Mouse (Mus musculus) stomach, postnatal 0 days (tissue): ENCODE results near the gene Naa35. TPM values are rescaled to one million over a fixed set of nuclear protein-coding genes. Genes with fewer than 3 reads are reported as not detected.

Experiments used
- ATAC-seq: fragments of 200-750 bp; cut with Nextera tagmentation; 2 replicates; pipeline ENCODE4 v1.8.0; 2017; ENCODE audit not compliant: low FRiP score, low TSS enrichment
- DNase-seq: peaks from one replicate; pipeline ENCODE4 v3.0.0-alpha.2; 2016; ENCODE audit warnings: low spot score
- H3K27ac ChIP-seq: fragments of 300-500 bp; sonication (generic); replicated peaks from 2 replicates; pipeline ENCODE4 v1.5.1; 2014; ENCODE audit warnings: mild to moderate bottlenecking, control low read depth
- H3K27me3 ChIP-seq: fragments of 300-500 bp; sonication (generic); 2 replicates; pipeline ENCODE4 v1.6.1; 2014; ENCODE audit warnings: low read length; ENCODE audit not compliant: control insufficient read depth, insufficient read depth
- H3K36me3 ChIP-seq: fragments of 300-500 bp; sonication (generic); 2 replicates; pipeline ENCODE4 v1.6.1; 2014; ENCODE audit warnings: low read length, mixed read lengths; ENCODE audit not compliant: control insufficient read depth, insufficient read depth
- H3K4me1 ChIP-seq: fragments of 300-500 bp; sonication (generic); replicated peaks from 2 replicates; pipeline ENCODE4 v1.6.1; 2014; ENCODE audit warnings: antibody characterized with exemption; ENCODE audit not compliant: control insufficient read depth, insufficient read depth
- H3K4me2 ChIP-seq: fragments of 300-500 bp; sonication (generic); replicated peaks from 2 replicates; pipeline ENCODE4 v1.6.1; 2014; ENCODE audit warnings: low read depth, mild to moderate bottlenecking, control low read depth, moderate library complexity
- H3K4me3 ChIP-seq: fragments of 300-500 bp; sonication (generic); 2 replicates; pipeline ENCODE4 v1.5.1; 2014; ENCODE audit warnings: low read depth, low read length, control low read depth
- H3K9ac ChIP-seq: fragments of 300-500 bp; sonication (generic); 2 replicates; pipeline ENCODE4 v1.6.1; 2014; ENCODE audit warnings: mild to moderate bottlenecking, low read length, control low read depth, mixed read lengths
- H3K9me3 ChIP-seq: fragments of 300-500 bp; sonication (generic); 2 replicates; pipeline ENCODE4 v1.6.1; 2016; ENCODE audit warnings: low read length; ENCODE audit not compliant: control insufficient read depth
- CTCF ChIP-seq: IDR thresholded peaks from 2 replicates; pipeline ENCODE4 v1.5.1; 2016; ENCODE audit warnings: antibody characterized with exemption, low read depth, mild to moderate bottlenecking, moderate library complexity
- EP300 ChIP-seq: optimal IDR thresholded peaks from 2 replicates; pipeline ENCODE3; 2016; ENCODE audit warnings: antibody characterized with exemption
- WGBS: fragments of 180-500 bp; shearing (Covaris S2); extraction: QIAGEN DNeasy Blood & Tissue Kit; methylation state at CpG from one replicate; pipeline ENCODE4 v1.1.7; 2014; 5-methylcytosine and 5-hydroxymethylcytosine counted together
- polyA plus RNA-seq: library from polyadenylated mRNA; unstranded; fragments of >200 nt; fragmentation: Nextera tagmentation; extraction: Ambion mirVana; gene quantifications from 2 replicates; pipeline ENCODE4 v1.2.1, GENCODE M21; 2015

Gene Naa35
- 58.8 and 63.2 TPM in 2 replicates for polyA plus RNA-seq

- ATAC-seq (peak; percentile 98), DNase-seq (peak; percentile 99)
- Histone ChIP-seq H3K9me3 (no peaks in the 10 kb centered on the region), H3K36me3 (no peaks in the 10 kb centered on the region), H3K4me2 (peak within 1 kb of the TSS; percentile 96), H3K27ac (peak within 1 kb of the TSS; percentile 87), H3K27me3 (no peaks in the 10 kb centered on the region), H3K4me3 (peak within 1 kb of the TSS; percentile 77), H3K4me1 (0 out of 2 replicates have a peak, but pooled peaks cover 2% of the 10 kb centered on the region), H3K9ac (peak within 1 kb of the TSS; percentile 77)
- under 1% methylated on average over 75 of the region's 83 CpGs for WGBS
- no peak for TF ChIP-seq CTCF
- TF ChIP-seq EP300, result peak; percentile 99
Observed at GRCm38 (mm10) chr13:59584947-59585647, at the start of gene Naa35, which contains the start of gene Agtpbp1. Gene Naa35, plus strand, starts transcription at chr13:59585259. Gene Agtpbp1, minus strand, starts transcription at chr13:59585227.

GRCm38 (mm10) chr13:59535746-59536145 is 49.3 kb upstream of the Naa35 start:
- H3K36me3 ChIP-seq, result no peaks in the 10 kb centered on the region

GRCm38 (mm10) chr13:59536631-59537030 is 48.4 kb upstream of the Naa35 start:
- WGBS, result 48% methylated on average over 2 of the region's 2 CpGs
- Histone ChIP-seq H3K4me2 (no peak overlapping the region), H3K36me3 (no peaks in the 10 kb centered on the region), H3K9ac (no peak overlapping the region), H3K4me3 (no peak overlapping the region), H3K27me3 (no peaks in the 10 kb centered on the region), H3K4me1 (no peaks in the 10 kb centered on the region), H3K27ac (no peak overlapping the region), H3K9me3 (no peaks in the 10 kb centered on the region)
- no peak for ATAC-seq
- TF ChIP-seq EP300 (no peak), CTCF (no peak)
- no peak for DNase-seq

More at GRCm38 (mm10) chr13:59535746-59536145, 49.3 kb upstream of the Naa35 start:
- WGBS, result 86% methylated on average over 6 of the region's 6 CpGs
- Histone ChIP-seq H3K4me2 (no peak overlapping the region), H3K27ac (no peak overlapping the region), H3K4me3 (no peak overlapping the region), H3K27me3 (no peaks in the 10 kb centered on the region), H3K9ac (no peak overlapping the region), H3K4me1 (no peaks in the 10 kb centered on the region), H3K9me3 (no peaks in the 10 kb centered on the region)
- TF ChIP-seq EP300, result no peak
- TF ChIP-seq CTCF, result no peak
- DNase-seq (no peak), ATAC-seq (no peak)

GRCm38 (mm10) chr13:59538661-59539060 is 46.4 kb upstream of the Naa35 start:
- H3K27me3 ChIP-seq, result no peaks in the 10 kb centered on the region
- ATAC-seq, result no peak
- H3K9me3 ChIP-seq, result no peaks in the 10 kb centered on the region
- H3K27ac ChIP-seq, result no peak overlapping the region
- H3K4me3 ChIP-seq, result no peak overlapping the region
- WGBS, result 87% methylated on average over 5 of the region's 5 CpGs
- no peak for DNase-seq
- H3K4me1 ChIP-seq, result no peaks in the 10 kb centered on the region
- no peaks in the 10 kb centered on the region for H3K36me3 ChIP-seq
- H3K4me2 ChIP-seq, result no peak overlapping the region
- TF ChIP-seq EP300, result no peak
- TF ChIP-seq CTCF, result no peak
- no peak overlapping the region for H3K9ac ChIP-seq

DNA sequence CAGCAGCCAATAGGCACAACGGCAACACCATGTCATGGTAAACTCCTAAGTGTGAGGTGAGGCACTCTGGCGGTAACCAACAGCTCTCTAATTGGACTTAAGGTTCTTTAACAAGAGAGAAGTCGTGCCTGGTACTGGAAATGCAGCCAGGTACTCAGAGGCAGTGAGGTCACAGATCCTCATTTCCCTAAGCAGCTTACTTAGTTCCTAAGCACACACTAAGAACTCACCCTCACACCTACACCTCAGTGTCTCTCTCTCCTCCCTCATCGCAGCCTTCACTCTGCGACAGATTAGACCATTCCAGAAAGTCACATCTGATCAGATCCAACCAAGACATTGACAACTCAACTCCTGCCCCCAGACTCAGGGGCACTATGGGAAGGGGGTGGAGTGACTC is 45.0 kb upstream of the Naa35 start:
- H3K4me2 ChIP-seq, result no peak overlapping the region
- TF ChIP-seq EP300 (no peak), CTCF (no peak)
- H3K4me3 ChIP-seq, result no peak overlapping the region
- no peak overlapping the region for H3K27ac ChIP-seq
- H3K4me1 ChIP-seq, result no peaks in the 10 kb centered on the region
- H3K36me3 ChIP-seq, result no peaks in the 10 kb centered on the region
- no peak for ATAC-seq
- WGBS, result 81% methylated on average over 5 of the region's 5 CpGs
- DNase-seq, result no peak
- no peak overlapping the region for H3K9ac ChIP-seq
- H3K27me3 ChIP-seq, result no peaks in the 10 kb centered on the region
- no peaks in the 10 kb centered on the region for H3K9me3 ChIP-seq

DNA sequence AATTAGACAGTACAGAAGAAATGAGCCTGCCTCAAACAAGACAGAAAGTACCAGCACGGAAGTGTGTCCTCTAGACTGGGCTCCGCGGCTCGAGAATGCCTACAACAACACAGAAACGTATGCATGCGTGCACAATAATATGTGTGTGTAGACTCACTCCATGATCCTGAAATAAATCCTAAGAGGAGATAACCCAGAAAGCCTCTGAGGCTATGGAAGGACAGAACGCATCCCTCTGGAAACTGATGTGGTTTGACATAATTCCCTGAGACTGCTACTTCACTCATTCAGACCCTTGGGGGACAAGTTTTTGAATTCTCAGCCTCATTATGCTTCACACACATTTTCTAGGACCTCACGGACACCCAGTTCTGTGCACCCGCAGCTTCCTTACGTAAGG is 42.6 kb upstream of the Naa35 start:
- Histone ChIP-seq H3K4me2 (no peak overlapping the region), H3K4me3 (no peak overlapping the region), H3K36me3 (no peaks in the 10 kb centered on the region), H3K9ac (no peak overlapping the region), H3K27me3 (no peaks in the 10 kb centered on the region), H3K4me1 (no peaks in the 10 kb centered on the region), H3K27ac (no peak overlapping the region), H3K9me3 (no peaks in the 10 kb centered on the region)
- 87% methylated on average over 10 of the region's 10 CpGs for WGBS
- DNase-seq (no peak), ATAC-seq (no peak)
- no peak for TF ChIP-seq CTCF
- no peak for TF ChIP-seq EP300
